Mouse (Mus musculus): Measurements from ENCODE around the gene Xpo4. TPM values are rescaled to one million over a fixed set of nuclear protein-coding genes. Genes with fewer than 3 reads are reported as not detected.

Gene Xpo4
- polyA plus RNA-seq, 1 experiment from 2014 or later, result 37.1 TPM

DNA sequence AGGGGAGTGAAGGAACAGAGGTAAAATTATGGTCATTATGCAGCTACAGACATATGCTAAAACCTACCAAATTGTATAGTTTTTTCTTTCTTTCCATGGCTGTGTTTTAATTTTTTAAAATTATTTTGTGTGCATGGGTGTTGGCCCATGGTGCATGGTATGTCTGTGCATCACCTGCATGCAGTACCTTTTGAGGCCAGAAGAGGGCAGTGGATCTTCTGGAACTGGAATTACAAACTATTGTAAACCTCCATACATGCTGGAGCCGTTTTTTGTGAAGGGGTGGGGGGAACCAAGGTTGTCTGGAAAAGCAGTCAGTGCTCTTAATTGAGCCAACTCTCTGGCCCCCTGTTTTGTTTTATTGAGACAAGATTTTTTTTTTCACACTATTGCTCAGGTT lies 19.3 kb upstream of the Xpo4 start:
- ATAC-seq (ENCODE audit: insufficient read depth), result no peak
- 4% methylated on average over 1 of the region's 1 CpGs for WGBS

GRCm38 (mm10) chr14:57682751-57683150 lies 17.5 kb upstream of the Xpo4 start:
- no peak for ATAC-seq (ENCODE audit: insufficient read depth)

More for the DNA sequence above, 19.3 kb upstream of the Xpo4 start:
- Histone ChIP-seq H3K4me2 (no peak overlapping the region), H3K4me3 (ENCODE audit: low read depth, low read length) (no peak overlapping the region), H3K27me3 (ENCODE audit: insufficient read depth, low read length) (no peaks in the 10 kb centered on the region), H3K36me3 (ENCODE audit: insufficient read depth) (peaks cover 7% of the 10 kb centered on the region; the same call in 1 of the 2 replicates), H3K27ac (ENCODE audit: low read depth) (no peak overlapping the region), H3K9ac (no peak overlapping the region), H3K9me3 (ENCODE audit: low read depth, low read length) (no peaks in the 10 kb centered on the region), H3K4me1 (ENCODE audit: insufficient read depth) (no peaks in the 10 kb centered on the region)
- peak; percentile 88 for TF ChIP-seq CTCF (IDR thresholded peaks at IDR 0.05; ENCODE audit: low read depth)
- DNase-seq, result peak; percentile 82

GRCm38 (mm10) chr14:57679958-57680535 lies 14.8 kb upstream of the Xpo4 start:
- Histone ChIP-seq H3K4me2 (no peak overlapping the region), H3K9ac (no peak overlapping the region), H3K27ac (ENCODE audit: low read depth) (no peak overlapping the region), H3K27me3 (ENCODE audit: insufficient read depth, low read length) (no peaks in the 10 kb centered on the region), H3K36me3 (ENCODE audit: insufficient read depth) (no peaks in the 10 kb centered on the region), H3K4me3 (ENCODE audit: low read depth, low read length) (no peak overlapping the region), H3K4me1 (ENCODE audit: insufficient read depth) (no peaks in the 10 kb centered on the region), H3K9me3 (ENCODE audit: low read depth, low read length) (no peaks in the 10 kb centered on the region)
- WGBS, result 36% methylated on average over 5 of the region's 5 CpGs
- TF ChIP-seq CTCF (IDR thresholded peaks at IDR 0.05; ENCODE audit: low read depth), result peak; percentile 87
- ATAC-seq (ENCODE audit: insufficient read depth), result peak; percentile 84
- peak; percentile 96 for DNase-seq

More at GRCm38 (mm10) chr14:57682751-57683150, 17.5 kb upstream of the Xpo4 start:
- 88% methylated on average over 4 of the region's 4 CpGs for WGBS
- Histone ChIP-seq H3K9ac (no peak overlapping the region), H3K4me2 (no peak overlapping the region), H3K27ac (ENCODE audit: low read depth) (no peak overlapping the region), H3K4me1 (ENCODE audit: insufficient read depth) (no peaks in the 10 kb centered on the region), H3K27me3 (ENCODE audit: insufficient read depth, low read length) (no peaks in the 10 kb centered on the region), H3K4me3 (ENCODE audit: low read depth, low read length) (no peak overlapping the region), H3K9me3 (ENCODE audit: low read depth, low read length) (no peaks in the 10 kb centered on the region), H3K36me3 (ENCODE audit: insufficient read depth) (no peaks in the 10 kb centered on the region)
- TF ChIP-seq CTCF (IDR thresholded peaks at IDR 0.05; ENCODE audit: low read depth), result no peak
- DNase-seq, result no peak

- WGBS, result 29% methylated on average over 1 of the region's 1 CpGs
- no peak overlapping the region for H3K27ac ChIP-seq (ENCODE audit: low read depth)
Measured at GRCm38 (mm10) chr14:57679523-57679922, 14.3 kb upstream of the Xpo4 start.

GRCm38 (mm10) chr14:57675481-57675880 lies 10.3 kb upstream of the Xpo4 start:
- no peaks in the 10 kb centered on the region for H3K36me3 ChIP-seq (ENCODE audit: insufficient read depth)
- DNase-seq (no peak), ATAC-seq (ENCODE audit: insufficient read depth) (no peak)
- H3K9me3 ChIP-seq (ENCODE audit: low read depth, low read length), result no peaks in the 10 kb centered on the region
- H3K4me2 ChIP-seq, result no peak overlapping the region
- no peak overlapping the region for H3K4me3 ChIP-seq (ENCODE audit: low read depth, low read length)
- no peak overlapping the region for H3K27ac ChIP-seq (ENCODE audit: low read depth)
- H3K4me1 ChIP-seq (ENCODE audit: insufficient read depth), result no peaks in the 10 kb centered on the region
- WGBS, result 33% methylated on average over 2 of the region's 2 CpGs
- TF ChIP-seq CTCF (IDR thresholded peaks at IDR 0.05; ENCODE audit: low read depth), result no peak
- H3K9ac ChIP-seq, result no peak overlapping the region
- no peaks in the 10 kb centered on the region for H3K27me3 ChIP-seq (ENCODE audit: insufficient read depth, low read length)

More at GRCm38 (mm10) chr14:57679523-57679922, 14.3 kb upstream of the Xpo4 start:
- Histone ChIP-seq H3K9ac (no peak overlapping the region), H3K9me3 (ENCODE audit: low read depth, low read length) (no peaks in the 10 kb centered on the region), H3K4me1 (ENCODE audit: insufficient read depth) (no peaks in the 10 kb centered on the region), H3K4me3 (ENCODE audit: low read depth, low read length) (no peak overlapping the region), H3K36me3 (ENCODE audit: insufficient read depth) (no peaks in the 10 kb centered on the region), H3K27me3 (ENCODE audit: insufficient read depth, low read length) (no peaks in the 10 kb centered on the region), H3K4me2 (no peak overlapping the region)
- TF ChIP-seq CTCF (IDR thresholded peaks at IDR 0.05; ENCODE audit: low read depth), result no peak
- ATAC-seq (ENCODE audit: insufficient read depth) (peak; percentile 35; the same call in 1 of the 2 replicates), DNase-seq (no peak)

- H3K27ac ChIP-seq (ENCODE audit: low read depth), result peak overlapping the region; percentile 95
- 0 out of 2 replicates have a peak, but pooled peaks cover 4% of the 10 kb centered on the region for H3K4me1 ChIP-seq (ENCODE audit: insufficient read depth)
- peak overlapping the region; percentile 85 for H3K4me2 ChIP-seq
- no peaks in the 10 kb centered on the region for H3K27me3 ChIP-seq (ENCODE audit: insufficient read depth, low read length)
- no peaks in the 10 kb centered on the region for H3K9me3 ChIP-seq (ENCODE audit: low read depth, low read length)
- peak overlapping the region; percentile 87 for H3K4me3 ChIP-seq (ENCODE audit: low read depth, low read length)
- H3K9ac ChIP-seq, result peak overlapping the region; percentile 94
- ATAC-seq (ENCODE audit: insufficient read depth) (no peak), DNase-seq (peak; percentile 28)
- 7% methylated on average over 10 of the region's 10 CpGs for WGBS
- no peak for TF ChIP-seq CTCF (IDR thresholded peaks at IDR 0.05; ENCODE audit: low read depth)
- no peaks in the 10 kb centered on the region for H3K36me3 ChIP-seq (ENCODE audit: insufficient read depth)
Measured at GRCm38 (mm10) chr14:57665628-57665950, 359 bp upstream of the Xpo4 start.

- Histone ChIP-seq H3K4me3 (ENCODE audit: low read depth, low read length) (peak overlapping the region; percentile 87), H3K27ac (ENCODE audit: low read depth) (peak overlapping the region; percentile 95), H3K27me3 (ENCODE audit: insufficient read depth, low read length) (no peaks in the 10 kb centered on the region), H3K36me3 (ENCODE audit: insufficient read depth) (no peaks in the 10 kb centered on the region), H3K9ac (peak overlapping the region; percentile 94), H3K4me1 (ENCODE audit: insufficient read depth) (0 out of 2 replicates have a peak, but pooled peaks cover 4% of the 10 kb centered on the region), H3K9me3 (ENCODE audit: low read depth, low read length) (no peaks in the 10 kb centered on the region), H3K4me2 (peak overlapping the region; percentile 85)
- ATAC-seq (ENCODE audit: insufficient read depth) (peak; percentile 58), DNase-seq (peak; percentile 48)
- WGBS, result under 1% methylated on average over 19 of the region's 19 CpGs
- no peak for TF ChIP-seq CTCF (IDR thresholded peaks at IDR 0.05; ENCODE audit: low read depth)
Measured at GRCm38 (mm10) chr14:57664311-57664821, 864 bp downstream of the Xpo4 start.
